Mouse (Mus musculus) stomach, embryonic 16.5 days (tissue): ENCODE data around the gene Bpifa1. TPM values are rescaled to one million over a fixed set of nuclear protein-coding genes. Genes with fewer than 3 reads are reported as not detected.

ENCODE experiments used
- ATAC-seq: fragments of 200-750 bp; cut with Nextera tagmentation; 2 replicates; pipeline ENCODE4 v1.8.0; 2017; ENCODE audit warnings: moderate number of reproducible peaks, moderate TSS enrichment; ENCODE audit not compliant: insufficient read depth, low FRiP score
- H3K27ac ChIP-seq: fragments of 300-500 bp; sonication (generic); 2 replicates; pipeline ENCODE4 v1.5.1; 2014; ENCODE audit warnings: low read length
- H3K27me3 ChIP-seq: fragments of 300-500 bp; sonication (generic); 2 replicates; pipeline ENCODE4 v1.6.1; 2014; ENCODE audit warnings: low read length, control low read depth, mixed read lengths; ENCODE audit not compliant: control insufficient read depth, insufficient read depth
- H3K36me3 ChIP-seq: fragments of 300-500 bp; sonication (generic); 2 replicates; pipeline ENCODE4 v1.6.1; 2014; ENCODE audit warnings: low read length; ENCODE audit not compliant: control insufficient read depth, insufficient read depth
- H3K4me1 ChIP-seq: fragments of 300-500 bp; sonication (generic); 2 replicates; pipeline ENCODE4 v1.6.1; 2014; ENCODE audit warnings: low read length, control low read depth, mixed read lengths; ENCODE audit not compliant: control insufficient read depth, insufficient read depth
- H3K4me2 ChIP-seq: fragments of 300-500 bp; sonication (generic); 2 replicates; pipeline ENCODE4 v1.6.1; 2014; ENCODE audit warnings: low read depth, low read length, mixed read lengths
- H3K4me3 ChIP-seq: fragments of 300-500 bp; sonication (generic); replicated peaks from 2 replicates; pipeline ENCODE4 v1.5.1; 2014; ENCODE audit warnings: mild to moderate bottlenecking, low read length
- H3K9ac ChIP-seq: fragments of 300-500 bp; sonication (generic); 2 replicates; pipeline ENCODE4 v1.6.1; 2014; ENCODE audit warnings: low read length
- H3K9me3 ChIP-seq: fragments of 300-500 bp; sonication (generic); replicated peaks from 2 replicates; pipeline ENCODE4 v1.6.1; 2016; ENCODE audit warnings: low read length, control low read depth; ENCODE audit not compliant: control insufficient read depth
- WGBS: fragments of 180-500 bp; shearing (Covaris S2); extraction: QIAGEN DNeasy Blood & Tissue Kit; methylation state at CpG from one replicate; pipeline ENCODE4 v1.1.7; 2014; 5-methylcytosine and 5-hydroxymethylcytosine counted together
- polyA plus RNA-seq: library from polyadenylated mRNA; unstranded; fragments of >200 nt; fragmentation: Nextera tagmentation; extraction: Ambion mirVana; gene quantifications from 2 replicates; pipeline ENCODE4 v1.2.1, GENCODE M21; 2015

Bpifa1 gene
- polyA plus RNA-seq, result 0.27 TPM in 1 of 2 replicates, not detected in the other

- Histone ChIP-seq H3K27ac (no peak within 1 kb of the TSS), H3K4me1 (no peaks in the 10 kb centered on the region), H3K9me3 (no peaks in the 10 kb centered on the region), H3K4me2 (no peak within 1 kb of the TSS), H3K27me3 (no peaks in the 10 kb centered on the region), H3K9ac (no peak within 1 kb of the TSS), H3K4me3 (no peak within 1 kb of the TSS), H3K36me3 (no peaks in the 10 kb centered on the region)
- 70% methylated on average over 4 of the region's 4 CpGs for WGBS
- ATAC-seq, result no peak
Observed at GRCm38 (mm10) chr2:154142580-154142979, at the start of gene Bpifa1. Gene Bpifa1 (plus strand): TSS chr2:154142880.

- Histone ChIP-seq H3K36me3 (no peaks in the 10 kb centered on the region), H3K9me3 (no peaks in the 10 kb centered on the region), H3K27me3 (no peaks in the 10 kb centered on the region), H3K4me1 (no peaks in the 10 kb centered on the region), H3K4me3 (no peak overlapping the region), H3K27ac (no peak overlapping the region), H3K9ac (no peak overlapping the region), H3K4me2 (no peak overlapping the region)
- WGBS, result 32% methylated on average over 1 of the region's 1 CpGs
- no peak for ATAC-seq
Observed at GRCm38 (mm10) chr2:154097734-154098133, 44.9 kb upstream of the Bpifa1 start.

- H3K36me3 ChIP-seq, result no peaks in the 10 kb centered on the region
- no peak overlapping the region for H3K27ac ChIP-seq
- no peaks in the 10 kb centered on the region for H3K4me1 ChIP-seq
- ATAC-seq, result no peak
- 76% methylated on average over 3 of the region's 3 CpGs for WGBS
- no peak overlapping the region for H3K4me3 ChIP-seq
- H3K9ac ChIP-seq, result no peak overlapping the region
- no peaks in the 10 kb centered on the region for H3K9me3 ChIP-seq
- no peak overlapping the region for H3K4me2 ChIP-seq
- no peaks in the 10 kb centered on the region for H3K27me3 ChIP-seq
Observed at GRCm38 (mm10) chr2:154117381-154117780, 25.3 kb upstream of the Bpifa1 start.

GRCm38 (mm10) chr2:154130120-154130519, 12.6 kb upstream of the Bpifa1 start, which contains the start of gene Bpifa3:
Gene Bpifa3 (plus strand): TSS chr2:154130336.
- H3K9ac ChIP-seq, result no peak within 1 kb of the TSS
- H3K4me3 ChIP-seq, result no peak within 1 kb of the TSS
- no peaks in the 10 kb centered on the region for H3K9me3 ChIP-seq
- no peaks in the 10 kb centered on the region for H3K36me3 ChIP-seq
- no peak within 1 kb of the TSS for H3K4me2 ChIP-seq
- no peaks in the 10 kb centered on the region for H3K4me1 ChIP-seq
- ATAC-seq, result no peak
- no peak within 1 kb of the TSS for H3K27ac ChIP-seq
- 59% methylated on average over 2 of the region's 2 CpGs for WGBS
- H3K27me3 ChIP-seq, result no peaks in the 10 kb centered on the region

GRCm38 (mm10) chr2:154143735-154144134, 1.1 kb downstream of the Bpifa1 start:
- no peak overlapping the region for H3K4me3 ChIP-seq
- no peaks in the 10 kb centered on the region for H3K4me1 ChIP-seq
- WGBS, result 66% methylated on average over 3 of the region's 3 CpGs
- no peak overlapping the region for H3K9ac ChIP-seq
- H3K27me3 ChIP-seq, result no peaks in the 10 kb centered on the region
- H3K9me3 ChIP-seq, result no peaks in the 10 kb centered on the region
- no peaks in the 10 kb centered on the region for H3K36me3 ChIP-seq
- H3K27ac ChIP-seq, result no peak overlapping the region
- no peak for ATAC-seq
- no peak overlapping the region for H3K4me2 ChIP-seq

- no peaks in the 10 kb centered on the region for H3K36me3 ChIP-seq
- WGBS, result 80% methylated on average over 4 of the region's 4 CpGs
- H3K27me3 ChIP-seq, result no peaks in the 10 kb centered on the region
- no peak for ATAC-seq
- no peak overlapping the region for H3K27ac ChIP-seq
- no peak overlapping the region for H3K4me2 ChIP-seq
- no peak overlapping the region for H3K9ac ChIP-seq
- H3K4me3 ChIP-seq, result no peak overlapping the region
- no peaks in the 10 kb centered on the region for H3K4me1 ChIP-seq
- H3K9me3 ChIP-seq, result no peaks in the 10 kb centered on the region
Observed at GRCm38 (mm10) chr2:154147496-154147895, 4.8 kb downstream of the Bpifa1 start.

- Histone ChIP-seq H3K4me3 (no peak overlapping the region), H3K27ac (no peak overlapping the region), H3K27me3 (no peaks in the 10 kb centered on the region), H3K9me3 (0 out of 2 replicates have a peak, but pooled peaks cover 4% of the 10 kb centered on the region), H3K36me3 (no peaks in the 10 kb centered on the region), H3K4me2 (no peak overlapping the region), H3K9ac (no peak overlapping the region), H3K4me1 (no peaks in the 10 kb centered on the region)
- 37% methylated on average over 3 of the region's 3 CpGs for WGBS
- no peak for ATAC-seq
Observed at GRCm38 (mm10) chr2:154158433-154158832, 15.8 kb downstream of the Bpifa1 start.

- Histone ChIP-seq H3K4me3 (no peak within 1 kb of the TSS), H3K27me3 (no peaks in the 10 kb centered on the region), H3K27ac (no peak within 1 kb of the TSS), H3K9me3 (0 out of 2 replicates have a peak, but pooled peaks cover 4% of the 10 kb centered on the region), H3K9ac (no peak within 1 kb of the TSS), H3K4me2 (no peak within 1 kb of the TSS), H3K4me1 (no peaks in the 10 kb centered on the region), H3K36me3 (no peaks in the 10 kb centered on the region)
- ATAC-seq, result no peak
- 76% methylated on average over 8 of the region's 8 CpGs for WGBS
Observed at GRCm38 (mm10) chr2:154162307-154162706, 19.6 kb downstream of the Bpifa1 start, which contains the start of gene Bpifa5. Gene Bpifa5 (plus strand): TSS chr2:154162607.

- 90% methylated on average over 5 of the region's 5 CpGs for WGBS
- H3K4me2 ChIP-seq, result no peak overlapping the region
- H3K27ac ChIP-seq, result no peak overlapping the region
- H3K9me3 ChIP-seq, result 0 out of 2 replicates have a peak, but pooled peaks cover 4% of the 10 kb centered on the region
- no peak for ATAC-seq
- no peaks in the 10 kb centered on the region for H3K36me3 ChIP-seq
- H3K9ac ChIP-seq, result no peak overlapping the region
- H3K4me3 ChIP-seq, result no peak overlapping the region
- H3K4me1 ChIP-seq, result no peaks in the 10 kb centered on the region
- no peaks in the 10 kb centered on the region for H3K27me3 ChIP-seq
Observed at GRCm38 (mm10) chr2:154163306-154163705, 20.6 kb downstream of the Bpifa1 start.
